Mouse (Mus musculus) monocyte, adult 5-6 weeks (primary cell): Measurements from ENCODE around the gene Olfr1006. TPM values are rescaled to one million over a fixed set of nuclear protein-coding genes. Genes with fewer than 3 reads are reported as not detected.
"Not testable (repeated sequence)": the region's sequence is repeated elsewhere in the genome, so short reads cannot be mapped to it uniquely, and the experiment has no call there.

ENCODE experiments used
- ATAC-seq: fragments of 153-309, 156-312 bp; replicated peaks from 2 replicates; pipeline ENCODE4 v1.8.0; 2017; ENCODE audit warnings: mild to moderate bottlenecking; ENCODE audit not compliant: low TSS enrichment, insufficient number of reproducible peaks, severe bottlenecking, poor library complexity, low FRiP score
- total RNA-seq: library from RNA; stranded (forward); fragments of 200-1000, 200-491, 200-594 nt; gene quantifications from 3 replicates; pipeline ENCODE4 v1.2.3, GENCODE M21; 2017

Gene Olfr1006
- not detected in 3 replicates for total RNA-seq

GRCm38 (mm10) chr2:85678667-85679066, at the start of gene Olfr1006:
TSS of gene Olfr1006 (minus strand) at chr2:85678767.
- no peak for ATAC-seq

GRCm38 (mm10) chr2:85725793-85726192, 47.2 kb upstream of the Olfr1006 start:
- ATAC-seq: no peak

- ATAC-seq: no peak
These were observed 36.6 kb upstream of the Olfr1006 start, which contains the start of gene Olfr1009 for GRCm38 (mm10) chr2:85715119-85715518. TSS of gene Olfr1009 (plus strand) at chr2:85715419.

- ATAC-seq: no peak
These were observed 32.6 kb upstream of the Olfr1006 start for GRCm38 (mm10) chr2:85711159-85711558.

- ATAC-seq: not testable (repeated sequence)
These were observed 32.1 kb upstream of the Olfr1006 start for GRCm38 (mm10) chr2:85710680-85711079.

GRCm38 (mm10) chr2:85689131-85689530, 10.6 kb upstream of the Olfr1006 start, which contains the start of gene Olfr1008:
TSS of gene Olfr1008 (plus strand) at chr2:85689431.
- no peak for ATAC-seq

GRCm38 (mm10) chr2:85664355-85664754, 14.2 kb downstream of the Olfr1006 start, which contains the start of gene Olfr154:
TSS of gene Olfr154 (minus strand) at chr2:85664455.
- ATAC-seq: not testable (repeated sequence)

- no peak for ATAC-seq
These were observed 28.0 kb downstream of the Olfr1006 start, which contains the start of gene Olfr1002 for GRCm38 (mm10) chr2:85650604-85651003. TSS of gene Olfr1002 (minus strand) at chr2:85650704.

Other genes starting within 250 kb of the Olfr1006 start
- gene Olfr994, start 242.3 kb downstream of the Olfr1006 start, total RNA-seq: not detected in 3 replicates
- not detected in 3 replicates for gene Olfr995, start 235.1 kb downstream of the Olfr1006 start, total RNA-seq
- gene 4833423E24Rik, start 159.7 kb downstream of the Olfr1006 start, total RNA-seq: not detected in 3 replicates
- not detected in 3 replicates for gene Olfr996, start 99.6 kb downstream of the Olfr1006 start, total RNA-seq
- gene Olfr998, start 89.8 kb downstream of the Olfr1006 start, total RNA-seq: not detected in 3 replicates
- not detected in 3 replicates for gene Olfr1000, start 66.9 kb downstream of the Olfr1006 start, total RNA-seq
- gene Olfr1002, start 28.1 kb downstream of the Olfr1006 start, total RNA-seq: not detected in 3 replicates
- gene Olfr154, start 14.3 kb downstream of the Olfr1006 start, total RNA-seq: not detected in 3 replicates
- gene Olfr1008, start 10.7 kb upstream of the Olfr1006 start, total RNA-seq: not detected in 3 replicates
- gene Olfr1009, start 36.7 kb upstream of the Olfr1006 start, total RNA-seq: not detected in 3 replicates
- gene Olfr1012, start 84.0 kb upstream of the Olfr1006 start, total RNA-seq: not detected in 3 replicates
- not detected in 3 replicates for gene Olfr1013, start 88.3 kb upstream of the Olfr1006 start, total RNA-seq
- not detected in 3 replicates for gene Olfr1014, start 93.9 kb upstream of the Olfr1006 start, total RNA-seq
- not detected in 3 replicates for gene Olfr1015, start 103.2 kb upstream of the Olfr1006 start, total RNA-seq
- not detected in 3 replicates for gene Olfr1016, start 123.8 kb upstream of the Olfr1006 start, total RNA-seq
- 0.43 TPM in 1 of 3 replicates, not detected in the others for gene Olfr1018, start 139.7 kb upstream of the Olfr1006 start, total RNA-seq
- gene Olfr1019, start 166.7 kb upstream of the Olfr1006 start, total RNA-seq: not detected in 3 replicates
- gene Olfr1020, start 168.3 kb upstream of the Olfr1006 start, total RNA-seq: not detected in 3 replicates
- gene Olfr1022, start 189.8 kb upstream of the Olfr1006 start, total RNA-seq: not detected in 3 replicates
- gene Olfr1023, start 206.9 kb upstream of the Olfr1006 start, total RNA-seq: not detected in 3 replicates
- not detected in 3 replicates for gene Olfr1024, start 226.3 kb upstream of the Olfr1006 start, total RNA-seq
- 0.11 TPM in 1 of 3 replicates, not detected in the others for gene Olfr1025-ps1, start 236.4 kb upstream of the Olfr1006 start, total RNA-seq
- gene Olfr1026, start 242.8 kb upstream of the Olfr1006 start, total RNA-seq: not detected in 3 replicates